Mouse (Mus musculus) B cell, adult (primary cell): Measurements from ENCODE around the gene Gm5868. TPM values are rescaled to one million over a fixed set of nuclear protein-coding genes. Genes with fewer than 3 reads are reported as not detected.

Source experiments
- total RNA-seq: library from RNA; stranded (reverse); gene quantifications from 4 replicates; pipeline ENCODE4 v1.2.4, GENCODE M21; 2023; ENCODE audit not compliant: inconsistent age

Gene Gm5868
- not detected in 4 replicates for total RNA-seq

GRCm38 (mm10) chr5:72587192-72587681, at the start of gene Gm5868:
Gene Gm5868, minus strand, starts transcription at chr5:72587551.

GRCm38 (mm10) chr5:72580970-72581332, 6.4 kb downstream of the Gm5868 start, which contains the start of gene Zar1:
Gene Zar1, minus strand, starts transcription at chr5:72581254.

GRCm38 (mm10) chr5:72559544-72560049, 27.8 kb downstream of the Gm5868 start, which contains the start of gene Nfxl1:
Gene Nfxl1, minus strand, starts transcription at chr5:72559684.

Other genes starting within 250 kb of the Gm5868 start
- gene Corin, start 83.1 kb downstream of the Gm5868 start, total RNA-seq: not detected in 4 replicates
- 12.3 to 14.6 TPM (median 12.8 TPM) in 4 replicates for gene Nfxl1, start 27.9 kb downstream of the Gm5868 start, total RNA-seq
- gene Zar1, start 6.3 kb downstream of the Gm5868 start, total RNA-seq: not detected in 4 replicates
- not detected in 4 replicates for gene Cnga1, start 56.7 kb upstream of the Gm5868 start, total RNA-seq
- gene Nipal1, start 60.2 kb upstream of the Gm5868 start, total RNA-seq: not detected in 4 replicates
- gene Txk, start 165.2 kb upstream of the Gm5868 start, total RNA-seq: 3.7 to 4.6 TPM (median 4.0 TPM) in 4 replicates